Mouse (Mus musculus) heart, postnatal 0 days (tissue): ENCODE results near the gene St6galnac3.

Source experiments
- CTCF ChIP-seq: IDR thresholded peaks from 2 replicates; pipeline ENCODE4 v1.5.1; 2016; ENCODE audit warnings: antibody characterized with exemption, control low read depth, low read depth
- EP300 ChIP-seq: IDR thresholded peaks from 2 replicates; pipeline ENCODE4 v1.6.1; 2016; ENCODE audit warnings: antibody characterized with exemption, low read depth

- no peak for TF ChIP-seq CTCF
- TF ChIP-seq EP300: no peak
These were observed 524.2 kb downstream of the St6galnac3 start for GRCm38 (mm10) chr3:153200801-153201200.
